Mouse (Mus musculus) embryonic fibroblast, embryonic 13.5 days (primary cell): ENCODE measurements at regions not wholly inside any gene's neighbourhood (a gene's known extent, or its start where the extent isn't known, plus 50 kb on each side); places are given as distances from the start of the nearest gene placed in this dataset.

Experiments used
- H3K27ac ChIP-seq: 2 replicates; pipeline ENCODE4 v1.5.1; 2012; ENCODE audit warnings: low read length, control low read depth, inconsistent platforms; ENCODE audit not compliant: insufficient read depth
- H3K4me1 ChIP-seq: 2 replicates; pipeline ENCODE4 v1.6.1; 2011; ENCODE audit warnings: low read length; ENCODE audit not compliant: control insufficient read depth, insufficient read depth
- H3K4me3 ChIP-seq: 2 replicates; pipeline ENCODE4 v1.5.1; 2011; ENCODE audit warnings: mild to moderate bottlenecking, control low read depth, low read length; ENCODE audit not compliant: insufficient read depth
- CTCF ChIP-seq: IDR thresholded peaks from 2 replicates; pipeline ENCODE4 v1.5.1; 2011; ENCODE audit warnings: mild to moderate bottlenecking, control low read depth, low read length, moderate library complexity, borderline replicate concordance; ENCODE audit not compliant: insufficient read depth
- POLR2A ChIP-seq: IDR thresholded peaks from 2 replicates; pipeline ENCODE4 v1.6.1; 2011; ENCODE audit warnings: low read depth, mild to moderate bottlenecking, control low read depth, low read length, moderate library complexity

- H3K4me3 ChIP-seq = no peak overlapping the region
- H3K27ac ChIP-seq = no peak overlapping the region
- H3K4me1 ChIP-seq = peaks cover 7% of the 10 kb centered on the region
- TF ChIP-seq POLR2A (no peak), CTCF (no peak)
Measured at GRCm38 (mm10) chr13:119179157-119179920, 249.1 kb upstream of the Paip1 start.

- no peak for TF ChIP-seq CTCF
- no peak for TF ChIP-seq POLR2A
- Histone ChIP-seq H3K27ac (no peak overlapping the region), H3K4me1 (no peaks in the 10 kb centered on the region), H3K4me3 (no peak overlapping the region)
Measured at GRCm38 (mm10) chr13:119184322-119184877, 244.0 kb upstream of the Paip1 start.

GRCm38 (mm10) chr13:119185567-119186143, 242.7 kb upstream of the Paip1 start:
- no peak for TF ChIP-seq POLR2A
- TF ChIP-seq CTCF = no peak
- H3K4me1 ChIP-seq = no peaks in the 10 kb centered on the region
- no peak overlapping the region for H3K27ac ChIP-seq
- no peak overlapping the region for H3K4me3 ChIP-seq

- H3K4me3 ChIP-seq = no peak overlapping the region
- no peaks in the 10 kb centered on the region for H3K4me1 ChIP-seq
- TF ChIP-seq POLR2A (no peak), CTCF (no peak)
- no peak overlapping the region for H3K27ac ChIP-seq
Measured at GRCm38 (mm10) chr13:119231556-119231955, 196.8 kb upstream of the Paip1 start.

GRCm38 (mm10) chr13:119232100-119233029, 196.0 kb upstream of the Paip1 start:
- TF ChIP-seq POLR2A (no peak), CTCF (no peak)
- H3K4me3 ChIP-seq = no peak overlapping the region

GRCm38 (mm10) chr13:119233030-119233385, 195.4 kb upstream of the Paip1 start:
- Histone ChIP-seq H3K4me3 (no peak overlapping the region), H3K27ac (no peak overlapping the region), H3K4me1 (no peaks in the 10 kb centered on the region)
- no peak for TF ChIP-seq POLR2A
- no peak for TF ChIP-seq CTCF

More at GRCm38 (mm10) chr13:119232100-119233029, 196.0 kb upstream of the Paip1 start:
- Histone ChIP-seq H3K4me1 (no peaks in the 10 kb centered on the region), H3K27ac (no peak overlapping the region)

- TF ChIP-seq CTCF (no peak), POLR2A (no peak)
- Histone ChIP-seq H3K4me3 (no peak overlapping the region), H3K4me1 (no peaks in the 10 kb centered on the region), H3K27ac (no peak overlapping the region)
Measured at GRCm38 (mm10) chr13:119233869-119234268, 194.5 kb upstream of the Paip1 start.

GRCm38 (mm10) chr13:119242358-119242757, 186.0 kb upstream of the Paip1 start:
- no peaks in the 10 kb centered on the region for H3K4me1 ChIP-seq
- no peak overlapping the region for H3K4me3 ChIP-seq
- TF ChIP-seq POLR2A = no peak
- no peak for TF ChIP-seq CTCF
- no peak overlapping the region for H3K27ac ChIP-seq

- no peak overlapping the region for H3K4me3 ChIP-seq
- H3K4me1 ChIP-seq = no peaks in the 10 kb centered on the region
- H3K27ac ChIP-seq = no peak overlapping the region
- TF ChIP-seq CTCF (no peak), POLR2A (no peak)
Measured at GRCm38 (mm10) chr13:119247101-119247500, 181.3 kb upstream of the Paip1 start.
